Mouse (Mus musculus) spleen, postnatal 4 days (tissue): ENCODE measurements at regions not wholly inside any gene's neighbourhood (a gene's known extent, or its start where the extent isn't known, plus 50 kb on each side); places are given as distances from the start of the nearest gene placed in this dataset.

Experiments used
- DNase-seq, 2 experiments: peaks; one replicate each; pipeline ENCODE4 v3.0.0; 2022; ENCODE audit warnings: low spot score in 2 of 2

DNA sequence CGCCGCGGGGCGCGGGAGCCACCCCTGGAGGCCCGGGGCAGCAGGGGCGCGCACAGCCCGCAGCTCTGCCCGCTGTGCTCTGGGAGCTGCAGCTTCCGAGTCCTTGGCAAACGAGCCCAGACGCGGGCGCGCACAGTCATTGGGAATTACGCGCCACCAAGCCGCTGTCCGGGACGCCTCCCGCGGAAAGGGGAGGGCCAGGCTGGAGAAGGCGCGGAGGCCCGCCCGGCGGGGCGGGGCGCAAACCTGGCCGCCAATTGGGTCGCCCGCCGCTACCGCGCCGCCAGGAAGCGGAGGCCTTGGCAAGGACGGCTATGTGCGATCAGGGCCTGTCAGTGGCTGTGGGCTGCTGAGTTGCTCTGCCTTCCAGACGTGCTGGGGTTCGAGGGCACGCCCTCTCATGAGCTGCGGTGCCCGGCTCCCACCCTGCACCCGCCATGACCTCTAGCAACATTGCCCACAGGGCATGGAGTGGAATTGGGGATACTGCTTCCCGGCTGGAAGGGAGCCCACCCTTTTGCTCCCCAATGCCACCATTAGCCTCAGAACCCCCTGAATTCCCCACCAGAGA, 739.1 kb upstream of the Ywhaq start:
- DNase-seq = peak; percentile 11 to 54

DNA sequence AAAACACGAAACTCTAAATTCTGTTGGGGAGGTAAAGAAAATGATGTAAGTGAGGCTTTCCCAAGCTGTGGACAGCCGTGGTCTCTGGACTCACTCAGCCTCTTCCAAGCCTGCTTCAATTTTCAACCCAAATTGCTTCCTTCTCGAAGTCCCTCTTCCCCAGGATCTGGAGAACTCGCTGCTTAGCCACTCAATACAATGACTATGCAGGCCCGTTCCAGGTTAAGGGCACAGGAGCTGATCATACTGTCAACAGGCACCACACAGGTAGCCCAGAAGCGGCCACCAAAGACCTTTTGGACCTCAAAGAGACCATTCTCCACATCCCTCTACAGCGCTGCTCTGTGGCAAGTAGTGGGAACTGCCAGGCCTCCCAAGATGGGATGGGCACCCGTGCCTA, 737.9 kb upstream of the Ywhaq start:
- peak in 1 of 2 experiments; percentile 55 for DNase-seq
